Mouse (Mus musculus) large intestine, adult 2 months (tissue): Measurements from ENCODE around the gene Trit1. TPM values are rescaled to one million over a fixed set of nuclear protein-coding genes. Genes with fewer than 3 reads are reported as not detected.
A peak's percentile ranks its signal among the peaks of the same experiment; 100 is the strongest.

Experiments
- DNase-seq: peaks from one replicate; pipeline ENCODE4 v3.0.0-alpha.2; 2012; ENCODE audit warnings: low read depth, low spot score
- WGBS: fragments of 180-500 bp; shearing (Covaris S2); methylation state at CpG from one replicate; pipeline ENCODE4 v1.1.7; 2018; 5-methylcytosine and 5-hydroxymethylcytosine counted together
- polyA plus RNA-seq: library from polyadenylated mRNA; depleted of rRNA; stranded (reverse); fragments of >200 nt; gene quantifications from 2 replicates; pipeline ENCODE4 v1.2.3, GENCODE M21; 2012

Trit1 gene
- polyA plus RNA-seq, 1 experiment: 3.0 TPM

GRCm38 (mm10) chr4:123041131-123041530 is 24.7 kb downstream of the Trit1 start:
- no peak for DNase-seq
- 87% methylated on average over 6 of the region's 6 CpGs for WGBS

GRCm38 (mm10) chr4:123043858-123044257 is 27.5 kb downstream of the Trit1 start:
- WGBS: 65% methylated on average over 1 of the region's 1 CpGs
- no peak for DNase-seq

- WGBS: 22% methylated on average over 4 of the region's 4 CpGs
- DNase-seq: peak; percentile 71
Observed at GRCm38 (mm10) chr4:123044842-123045241, 28.4 kb downstream of the Trit1 start.

- WGBS: 25% methylated on average over 3 of the region's 3 CpGs
- DNase-seq: no peak
Observed at GRCm38 (mm10) chr4:123046300-123046699, 29.9 kb downstream of the Trit1 start.

GRCm38 (mm10) chr4:123050681-123051211 is 34.3 kb downstream of the Trit1 start:
- 23% methylated on average over 5 of the region's 5 CpGs for WGBS
- peak; percentile 95 for DNase-seq

GRCm38 (mm10) chr4:123053179-123053578 is 36.8 kb downstream of the Trit1 start:
- DNase-seq: no peak
- WGBS: 91% methylated on average over 11 of the region's 11 CpGs

- 87% methylated on average over 16 of the region's 16 CpGs for WGBS
Observed at GRCm38 (mm10) chr4:123054172-123054790, 37.9 kb downstream of the Trit1 start.

GRCm38 (mm10) chr4:123056560-123057109 is 40.2 kb downstream of the Trit1 start:
- no peak for DNase-seq

More at GRCm38 (mm10) chr4:123054172-123054790, 37.9 kb downstream of the Trit1 start:
- no peak for DNase-seq

GRCm38 (mm10) chr4:123057957-123058356 is 41.6 kb downstream of the Trit1 start:
- 70% methylated on average over 1 of the region's 1 CpGs for WGBS

More at GRCm38 (mm10) chr4:123056560-123057109, 40.2 kb downstream of the Trit1 start:
- 71% methylated on average over 3 of the region's 3 CpGs for WGBS

GRCm38 (mm10) chr4:123061744-123062143 is 45.3 kb downstream of the Trit1 start:
- WGBS: 82% methylated on average over 5 of the region's 5 CpGs
- DNase-seq: no peak

More at GRCm38 (mm10) chr4:123057957-123058356, 41.6 kb downstream of the Trit1 start:
- no peak for DNase-seq

GRCm38 (mm10) chr4:123068646-123069045 is 52.2 kb downstream of the Trit1 start:
- DNase-seq: no peak
- 84% methylated on average over 6 of the region's 6 CpGs for WGBS

- 7% methylated on average over 13 of the region's 13 CpGs for WGBS
- DNase-seq: no peak
Observed at GRCm38 (mm10) chr4:123071266-123071966, 55.0 kb downstream of the Trit1 start.

- 27% methylated on average over 8 of the region's 8 CpGs for WGBS
- DNase-seq: no peak
Observed at GRCm38 (mm10) chr4:123076928-123077327, 60.5 kb downstream of the Trit1 start.

- WGBS: 58% methylated on average over 4 of the region's 4 CpGs
- DNase-seq: no peak
Observed at GRCm38 (mm10) chr4:123078231-123078630, 61.8 kb downstream of the Trit1 start.

- WGBS: 12% methylated on average over 13 of the region's 13 CpGs
- DNase-seq: peak; percentile 80
Observed at GRCm38 (mm10) chr4:123080791-123081190, 64.4 kb downstream of the Trit1 start.

- DNase-seq: no peak
- WGBS: 78% methylated on average over 20 of the region's 20 CpGs
Observed at GRCm38 (mm10) chr4:123082283-123083163, 66.1 kb downstream of the Trit1 start.

GRCm38 (mm10) chr4:123083323-123083902 is 67.0 kb downstream of the Trit1 start:
- DNase-seq: no peak
- WGBS: 59% methylated on average over 13 of the region's 13 CpGs

- no peak for DNase-seq
- 89% methylated on average over 2 of the region's 2 CpGs for WGBS
Observed at GRCm38 (mm10) chr4:123085290-123085689, 68.9 kb downstream of the Trit1 start.

GRCm38 (mm10) chr4:123086381-123086780 is 70.0 kb downstream of the Trit1 start:
- DNase-seq: no peak
- 87% methylated on average over 4 of the region's 4 CpGs for WGBS
